Mouse (Mus musculus): ENCODE measurements around the gene Auts2. TPM values are rescaled to one million over a fixed set of nuclear protein-coding genes. Genes with fewer than 3 reads are reported as not detected.

Gene Auts2
- polyA plus RNA-seq, 1 experiment from 2014 or later = 53.4 TPM

- no peak for ATAC-seq (ENCODE audit: insufficient number of reproducible peaks, low FRiP score, low TSS enrichment, low read depth)
- Histone ChIP-seq H3K9ac (ENCODE audit: low read length) (no peak overlapping the region), H3K9me3 (ENCODE audit: control insufficient read depth, low read length) (no peaks in the 10 kb centered on the region), H3K27ac (replicated peaks; ENCODE audit: low read depth, low read length) (no peak overlapping the region), H3K27me3 (ENCODE audit: control insufficient read depth, insufficient read depth, low read length) (no peaks in the 10 kb centered on the region), H3K4me1 (ENCODE audit: control insufficient read depth, insufficient read depth, low read length) (peaks cover 11% of the 10 kb centered on the region; the same call in 1 of the 2 replicates), H3K4me3 (ENCODE audit: low read depth, low read length) (no peak overlapping the region), H3K4me2 (ENCODE audit: low read depth, severe bottlenecking) (no peak overlapping the region), H3K36me3 (ENCODE audit: control insufficient read depth, insufficient read depth, low read length) (no peaks in the 10 kb centered on the region)
- no peak for DNase-seq (ENCODE audit: low spot score)
- 87% methylated on average over 4 of the region's 4 CpGs for WGBS
Measured at GRCm38 (mm10) chr5:132302778-132303177, 240.4 kb downstream of the Auts2 start.

- Histone ChIP-seq H3K27me3 (ENCODE audit: control insufficient read depth, insufficient read depth, low read length) (no peaks in the 10 kb centered on the region), H3K27ac (replicated peaks; ENCODE audit: low read depth, low read length) (no peak overlapping the region), H3K4me2 (ENCODE audit: low read depth, severe bottlenecking) (no peak overlapping the region), H3K4me1 (ENCODE audit: control insufficient read depth, insufficient read depth, low read length) (peaks cover 11% of the 10 kb centered on the region; the same call in 1 of the 2 replicates), H3K9me3 (ENCODE audit: control insufficient read depth, low read length) (no peaks in the 10 kb centered on the region), H3K4me3 (ENCODE audit: low read depth, low read length) (no peak overlapping the region), H3K9ac (ENCODE audit: low read length) (no peak overlapping the region), H3K36me3 (ENCODE audit: control insufficient read depth, insufficient read depth, low read length) (no peaks in the 10 kb centered on the region)
- WGBS = 65% methylated on average over 4 of the region's 4 CpGs
- DNase-seq (ENCODE audit: low spot score) (no peak), ATAC-seq (ENCODE audit: insufficient number of reproducible peaks, low FRiP score, low TSS enrichment, low read depth) (no peak)
Measured at GRCm38 (mm10) chr5:132300794-132301193, 242.3 kb downstream of the Auts2 start.

- WGBS = 83% methylated on average over 4 of the region's 4 CpGs
- no peak overlapping the region for H3K9ac ChIP-seq (ENCODE audit: low read length)
- no peak overlapping the region for H3K27ac ChIP-seq (replicated peaks; ENCODE audit: low read depth, low read length)
- no peak overlapping the region for H3K4me3 ChIP-seq (ENCODE audit: low read depth, low read length)
- no peak overlapping the region for H3K4me2 ChIP-seq (ENCODE audit: low read depth, severe bottlenecking)
- H3K9me3 ChIP-seq (ENCODE audit: control insufficient read depth, low read length) = no peaks in the 10 kb centered on the region
- no peak for ATAC-seq (ENCODE audit: insufficient number of reproducible peaks, low FRiP score, low TSS enrichment, low read depth)
- no peaks in the 10 kb centered on the region for H3K36me3 ChIP-seq (ENCODE audit: control insufficient read depth, insufficient read depth, low read length)
- DNase-seq (ENCODE audit: low spot score) = no peak
- H3K27me3 ChIP-seq (ENCODE audit: control insufficient read depth, insufficient read depth, low read length) = no peaks in the 10 kb centered on the region
- H3K4me1 ChIP-seq (ENCODE audit: control insufficient read depth, insufficient read depth, low read length) = peaks cover 4% of the 10 kb centered on the region; the same call in 1 of the 2 replicates
Measured at GRCm38 (mm10) chr5:132299716-132300115, 243.4 kb downstream of the Auts2 start.

GRCm38 (mm10) chr5:132298996-132299395, 244.1 kb downstream of the Auts2 start:
- no peak overlapping the region for H3K4me3 ChIP-seq (ENCODE audit: low read depth, low read length)
- no peak overlapping the region for H3K4me2 ChIP-seq (ENCODE audit: low read depth, severe bottlenecking)
- DNase-seq (ENCODE audit: low spot score) (no peak), ATAC-seq (ENCODE audit: insufficient number of reproducible peaks, low FRiP score, low TSS enrichment, low read depth) (no peak)
- H3K27ac ChIP-seq (replicated peaks; ENCODE audit: low read depth, low read length) = no peak overlapping the region
- no peaks in the 10 kb centered on the region for H3K27me3 ChIP-seq (ENCODE audit: control insufficient read depth, insufficient read depth, low read length)
- no peaks in the 10 kb centered on the region for H3K36me3 ChIP-seq (ENCODE audit: control insufficient read depth, insufficient read depth, low read length)
- no peaks in the 10 kb centered on the region for H3K4me1 ChIP-seq (ENCODE audit: control insufficient read depth, insufficient read depth, low read length)
- no peaks in the 10 kb centered on the region for H3K9me3 ChIP-seq (ENCODE audit: control insufficient read depth, low read length)
- H3K9ac ChIP-seq (ENCODE audit: low read length) = no peak overlapping the region

GRCm38 (mm10) chr5:132297309-132297708, 245.8 kb downstream of the Auts2 start:
- DNase-seq (ENCODE audit: low spot score) = no peak
- Histone ChIP-seq H3K27ac (replicated peaks; ENCODE audit: low read depth, low read length) (no peak overlapping the region), H3K9me3 (ENCODE audit: control insufficient read depth, low read length) (no peaks in the 10 kb centered on the region), H3K4me2 (ENCODE audit: low read depth, severe bottlenecking) (no peak overlapping the region), H3K4me3 (ENCODE audit: low read depth, low read length) (no peak overlapping the region), H3K4me1 (ENCODE audit: control insufficient read depth, insufficient read depth, low read length) (no peaks in the 10 kb centered on the region), H3K36me3 (ENCODE audit: control insufficient read depth, insufficient read depth, low read length) (no peaks in the 10 kb centered on the region), H3K27me3 (ENCODE audit: control insufficient read depth, insufficient read depth, low read length) (no peaks in the 10 kb centered on the region), H3K9ac (ENCODE audit: low read length) (no peak overlapping the region)
- WGBS = 92% methylated on average over 7 of the region's 7 CpGs
- no peak for ATAC-seq (ENCODE audit: insufficient number of reproducible peaks, low FRiP score, low TSS enrichment, low read depth)

GRCm38 (mm10) chr5:132294469-132294868, 248.7 kb downstream of the Auts2 start:
- Histone ChIP-seq H3K36me3 (ENCODE audit: control insufficient read depth, insufficient read depth, low read length) (no peaks in the 10 kb centered on the region), H3K27ac (replicated peaks; ENCODE audit: low read depth, low read length) (no peak overlapping the region), H3K4me3 (ENCODE audit: low read depth, low read length) (no peak overlapping the region), H3K9me3 (ENCODE audit: control insufficient read depth, low read length) (no peaks in the 10 kb centered on the region), H3K4me1 (ENCODE audit: control insufficient read depth, insufficient read depth, low read length) (peaks cover 2% of the 10 kb centered on the region; the same call in 1 of the 2 replicates), H3K4me2 (ENCODE audit: low read depth, severe bottlenecking) (no peak overlapping the region), H3K27me3 (ENCODE audit: control insufficient read depth, insufficient read depth, low read length) (no peaks in the 10 kb centered on the region), H3K9ac (ENCODE audit: low read length) (no peak overlapping the region)
- DNase-seq (ENCODE audit: low spot score) = no peak
- WGBS = 41% methylated on average over 3 of the region's 3 CpGs
- ATAC-seq (ENCODE audit: insufficient number of reproducible peaks, low FRiP score, low TSS enrichment, low read depth) = no peak

- no peak overlapping the region for H3K9ac ChIP-seq (ENCODE audit: low read length)
- H3K27ac ChIP-seq (replicated peaks; ENCODE audit: low read depth, low read length) = no peak overlapping the region
- H3K4me2 ChIP-seq (ENCODE audit: low read depth, severe bottlenecking) = no peak overlapping the region
- no peaks in the 10 kb centered on the region for H3K27me3 ChIP-seq (ENCODE audit: control insufficient read depth, insufficient read depth, low read length)
- no peaks in the 10 kb centered on the region for H3K9me3 ChIP-seq (ENCODE audit: control insufficient read depth, low read length)
- DNase-seq (ENCODE audit: low spot score) (no peak), ATAC-seq (ENCODE audit: insufficient number of reproducible peaks, low FRiP score, low TSS enrichment, low read depth) (no peak)
- no peak overlapping the region for H3K4me3 ChIP-seq (ENCODE audit: low read depth, low read length)
- H3K36me3 ChIP-seq (ENCODE audit: control insufficient read depth, insufficient read depth, low read length) = no peaks in the 10 kb centered on the region
- 77% methylated on average over 2 of the region's 2 CpGs for WGBS
- H3K4me1 ChIP-seq (ENCODE audit: control insufficient read depth, insufficient read depth, low read length) = peaks cover 2% of the 10 kb centered on the region; the same call in 1 of the 2 replicates
Measured at GRCm38 (mm10) chr5:132292932-132293331, 250.2 kb downstream of the Auts2 start.

- Histone ChIP-seq H3K4me3 (ENCODE audit: low read depth, low read length) (no peak overlapping the region), H3K4me1 (ENCODE audit: control insufficient read depth, insufficient read depth, low read length) (peaks cover 2% of the 10 kb centered on the region; the same call in 1 of the 2 replicates), H3K9me3 (ENCODE audit: control insufficient read depth, low read length) (no peaks in the 10 kb centered on the region), H3K4me2 (ENCODE audit: low read depth, severe bottlenecking) (no peak overlapping the region), H3K36me3 (ENCODE audit: control insufficient read depth, insufficient read depth, low read length) (no peaks in the 10 kb centered on the region), H3K9ac (ENCODE audit: low read length) (no peak overlapping the region), H3K27me3 (ENCODE audit: control insufficient read depth, insufficient read depth, low read length) (no peaks in the 10 kb centered on the region), H3K27ac (replicated peaks; ENCODE audit: low read depth, low read length) (no peak overlapping the region)
- DNase-seq (ENCODE audit: low spot score) (no peak), ATAC-seq (ENCODE audit: insufficient number of reproducible peaks, low FRiP score, low TSS enrichment, low read depth) (no peak)
- WGBS = 66% methylated on average over 13 of the region's 13 CpGs
Measured at GRCm38 (mm10) chr5:132290606-132291535, 252.3 kb downstream of the Auts2 start.

Measured in limb, embryonic 11.5 days (tissue).